Mouse (Mus musculus) cerebral cortex, adult 2 months (tissue): Measurements from ENCODE around the gene A230050P20Rik.

Source experiments
- WGBS: fragments of 180-500 bp; shearing (Covaris S2); methylation state at CpG from one replicate; pipeline ENCODE4 v1.1.7; 2018; 5-methylcytosine and 5-hydroxymethylcytosine counted together

The A230050P20Rik gene

DNA sequence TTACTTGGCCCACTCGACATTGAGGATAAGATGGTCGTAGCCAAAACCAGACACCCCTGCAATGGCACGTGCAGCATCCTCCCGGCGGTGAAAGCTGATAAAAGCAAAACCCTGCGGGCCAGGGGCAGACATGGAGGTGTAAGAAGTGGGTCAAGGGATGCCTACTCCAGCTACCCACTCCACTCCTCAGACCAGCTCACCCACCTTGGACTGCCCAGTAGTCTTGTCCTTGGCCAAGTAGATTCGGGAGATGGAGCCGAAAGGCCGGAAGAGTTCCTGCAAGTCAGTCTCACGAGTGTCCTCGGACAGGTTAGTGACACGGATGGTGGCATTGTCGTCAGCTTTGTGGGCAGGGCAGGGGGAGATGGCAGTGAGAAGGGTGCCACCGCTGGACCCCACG is 26.2 kb downstream of the A230050P20Rik start:
- WGBS = 88% methylated on average over 15 of the region's 15 CpGs

DNA sequence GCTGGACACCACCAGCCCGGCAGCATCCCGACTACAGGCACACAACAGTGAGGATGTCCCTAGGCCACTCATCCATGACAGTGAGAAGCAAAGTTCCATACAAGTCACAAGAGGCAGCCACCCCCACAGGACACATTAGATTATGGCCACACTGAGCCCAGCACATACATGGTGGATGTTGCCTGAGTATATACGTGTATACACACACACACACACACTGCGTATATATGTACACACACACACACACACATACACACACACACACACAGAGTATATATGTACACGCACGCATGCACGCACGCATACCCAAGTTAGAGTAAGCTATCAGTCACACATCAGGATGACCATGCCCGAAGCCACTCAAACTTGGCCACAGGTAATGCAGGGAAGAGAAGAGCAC is 26.9 kb downstream of the A230050P20Rik start:
- 97% methylated on average over 9 of the region's 9 CpGs for WGBS

DNA sequence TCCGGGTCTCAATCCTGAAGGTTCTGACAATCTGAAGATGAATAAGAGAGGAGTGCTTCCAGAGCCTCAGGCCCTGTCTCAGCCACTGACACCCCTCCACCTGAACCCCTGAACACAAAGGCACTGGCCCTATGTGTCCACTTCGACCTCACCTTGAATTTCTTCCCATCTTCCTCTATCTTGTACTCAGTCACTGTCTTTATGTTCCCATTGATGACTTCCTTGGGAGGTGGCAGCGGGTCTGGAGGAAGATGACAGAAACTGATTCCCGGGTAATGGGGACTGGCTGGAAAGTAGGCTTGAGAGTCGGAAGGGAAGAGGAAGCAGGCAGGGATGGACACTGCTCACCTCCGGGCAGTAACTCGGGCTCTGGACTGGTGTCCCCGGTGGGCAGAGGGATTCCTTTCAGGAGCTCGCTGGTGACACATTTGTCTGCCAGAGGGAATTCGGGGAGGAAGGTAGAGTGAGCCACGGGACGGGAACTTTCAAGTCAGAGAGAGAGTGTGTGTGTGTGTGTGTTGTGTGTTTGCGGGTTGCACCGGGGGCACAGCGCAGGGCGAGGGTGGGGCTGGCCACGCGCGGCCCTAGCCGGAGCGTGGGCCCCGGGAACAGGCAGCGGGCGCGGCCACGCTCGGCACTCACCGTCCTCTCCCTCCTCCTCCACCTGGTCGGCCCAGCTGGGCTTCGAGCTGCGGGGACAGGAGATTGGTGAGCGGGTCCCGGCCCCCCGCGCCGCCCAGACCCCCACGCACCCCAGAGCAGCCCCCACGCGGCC is 29.5 kb downstream of the A230050P20Rik start:
- WGBS = 5% methylated on average over 36 of the region's 39 CpGs

DNA sequence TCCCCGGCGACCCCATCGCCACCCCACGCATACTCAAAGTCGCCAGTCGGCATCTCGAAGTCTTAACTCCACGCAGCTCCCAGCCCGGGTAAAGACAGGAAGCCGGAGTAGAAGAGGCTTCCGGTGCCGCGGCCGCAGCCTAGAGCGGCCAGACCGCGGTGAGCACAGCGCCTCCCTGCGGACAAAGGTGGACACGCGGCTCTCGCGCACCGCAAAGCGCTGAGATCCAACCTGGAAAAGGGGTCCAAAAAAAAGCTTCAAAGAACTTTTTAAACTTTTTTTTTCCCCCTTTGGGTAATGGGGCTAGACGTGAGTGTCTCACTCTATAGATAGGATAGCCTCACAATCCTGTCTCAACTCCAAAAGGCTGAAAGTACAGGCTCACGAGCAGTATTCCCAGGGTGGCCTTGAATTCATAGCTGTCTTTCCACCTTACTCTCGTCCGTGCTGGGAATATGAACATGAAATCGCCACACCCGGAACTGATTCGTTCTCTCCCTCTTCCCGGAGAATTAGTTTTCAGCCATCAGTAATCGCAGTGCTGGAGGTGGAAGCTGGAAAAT is 30.1 kb downstream of the A230050P20Rik start, which contains the start of gene Eif3g:
TSS of gene Eif3g (minus strand) at position 113 of the 563 bp plus-strand sequence.
- 3% methylated on average over 34 of the region's 34 CpGs for WGBS

DNA sequence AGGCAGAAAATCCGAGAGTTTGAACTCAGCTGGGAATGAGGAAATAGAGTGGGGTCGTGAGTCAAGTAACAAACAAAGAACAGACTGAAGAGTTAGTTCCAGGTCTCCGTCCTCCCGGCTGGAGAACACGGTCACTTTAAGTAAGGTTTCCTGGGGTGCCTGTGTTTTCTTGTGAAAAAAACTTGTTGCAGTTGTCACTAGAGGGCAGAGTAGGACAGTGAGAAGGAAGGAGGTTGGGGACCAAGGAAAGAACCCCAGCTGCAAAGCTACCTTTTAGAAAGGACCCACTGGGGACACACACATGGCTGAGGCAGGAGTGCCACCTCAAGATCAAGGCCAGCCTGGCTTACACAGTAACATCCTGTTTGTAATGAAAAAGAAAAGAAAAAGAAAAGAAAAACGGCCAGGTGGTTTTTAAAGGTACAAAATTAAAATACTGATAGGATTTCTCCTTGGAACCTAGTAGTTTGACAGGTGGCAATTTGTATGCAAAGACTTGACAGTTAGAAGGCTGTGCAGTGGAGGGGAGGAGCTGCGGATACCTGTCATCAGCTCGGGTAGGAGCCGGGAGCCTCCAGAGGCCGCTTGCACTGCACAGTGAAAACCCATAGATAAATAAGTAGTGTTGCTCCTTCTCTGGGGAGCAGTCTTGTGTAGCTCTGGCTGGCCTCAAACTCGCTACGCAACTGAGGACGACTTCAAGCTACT is 33.2 kb downstream of the A230050P20Rik start:
- WGBS = 15% methylated on average over 13 of the region's 13 CpGs

DNA sequence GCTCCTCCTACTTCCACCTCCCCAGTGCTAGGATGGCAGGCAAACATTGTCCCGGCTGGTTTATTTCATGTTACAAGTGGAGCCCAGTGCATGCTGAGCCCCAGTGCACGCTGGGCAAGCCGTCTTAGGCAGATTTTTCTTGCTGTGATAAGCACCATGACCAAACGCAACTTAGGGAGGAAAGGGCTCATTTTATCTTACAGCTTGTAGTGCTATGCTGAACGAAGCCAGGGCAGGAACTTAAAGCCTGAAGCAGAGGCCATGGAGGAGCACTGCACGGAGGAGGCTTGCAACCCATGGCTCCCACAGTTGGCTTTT is 33.7 kb downstream of the A230050P20Rik start:
- 51% methylated on average over 6 of the region's 6 CpGs for WGBS

DNA sequence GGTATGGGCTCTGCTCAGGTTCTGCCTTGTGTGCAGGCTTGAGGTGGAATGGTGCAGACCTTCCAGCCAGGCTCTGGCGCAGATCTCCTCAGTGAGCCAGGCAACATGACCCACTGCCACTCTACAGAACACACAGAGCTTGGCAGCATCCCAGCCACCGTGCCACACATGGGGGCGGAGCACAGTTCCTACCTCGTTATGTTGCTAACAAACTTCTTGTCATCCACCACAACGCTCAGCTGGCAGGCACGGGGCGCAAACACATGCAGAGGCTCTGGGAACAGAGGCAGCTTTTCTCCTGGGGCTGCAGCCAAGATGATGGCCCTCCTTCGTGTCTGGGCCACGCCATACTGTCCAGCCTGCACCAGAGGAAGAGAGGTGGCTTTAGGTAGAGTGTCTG is 41.5 kb downstream of the A230050P20Rik start:
- WGBS = 40% methylated on average over 9 of the region's 9 CpGs

DNA sequence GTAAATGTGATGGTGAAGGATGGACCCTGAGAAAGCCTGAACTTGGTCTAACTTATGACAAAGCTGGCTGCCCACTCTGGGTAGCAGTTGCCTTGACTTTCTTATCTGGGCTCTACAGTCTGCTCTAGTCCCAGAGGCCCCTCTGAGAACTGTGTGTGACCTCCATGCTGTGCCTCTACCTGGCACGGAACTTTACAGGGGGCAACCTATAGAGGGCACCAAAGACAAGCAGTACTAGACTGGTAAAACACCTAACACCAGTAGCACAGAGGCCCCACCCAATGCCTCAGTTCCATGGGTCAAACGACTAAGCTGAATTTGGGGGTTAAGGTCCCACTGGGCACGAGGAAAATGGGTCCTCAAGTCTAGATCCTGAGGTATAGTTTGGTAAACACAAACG is 47.7 kb downstream of the A230050P20Rik start:
- WGBS = 81% methylated on average over 4 of the region's 4 CpGs

DNA sequence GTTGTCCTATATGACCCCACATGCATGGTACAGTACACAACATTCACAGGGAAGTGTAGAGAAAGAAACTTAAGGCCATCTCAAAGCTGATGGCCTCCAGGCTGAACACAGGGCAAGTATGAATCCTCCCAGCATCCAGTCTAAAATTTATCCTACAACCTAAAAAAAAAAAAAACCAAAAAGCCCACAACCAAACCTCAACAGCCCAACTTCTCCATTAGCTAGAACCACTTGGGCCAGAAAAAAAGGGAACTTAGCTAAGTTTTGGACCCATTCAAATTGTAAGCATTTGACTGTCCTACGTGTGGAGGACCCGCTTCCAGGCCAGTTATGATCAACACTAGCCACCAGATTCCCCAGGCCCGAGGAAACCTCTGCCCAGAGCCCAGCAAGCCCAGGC is 54.8 kb downstream of the A230050P20Rik start:
- 86% methylated on average over 3 of the region's 3 CpGs for WGBS
